Mouse (Mus musculus) B cell, adult 2 months (primary cell): ENCODE measurements around the gene Dbndd2.
A peak's percentile ranks its signal among the peaks of the same experiment; 100 is the strongest.

Experiments used
- DNase-seq, 2 experiments: peaks; one replicate each; pipeline ENCODE4 v3.0.0; 2022

Gene Dbndd2

GRCm38 (mm10) chr2:164504919-164505318, 19.0 kb downstream of the Dbndd2 start:
- DNase-seq: no peak

GRCm38 (mm10) chr2:164505619-164506347, 19.9 kb downstream of the Dbndd2 start:
- DNase-seq: no peak

GRCm38 (mm10) chr2:164507811-164508210, 21.9 kb downstream of the Dbndd2 start:
- DNase-seq: no peak

GRCm38 (mm10) chr2:164510621-164511190, 24.8 kb downstream of the Dbndd2 start:
- no peak for DNase-seq

- no peak for DNase-seq
These were observed 26.4 kb downstream of the Dbndd2 start for GRCm38 (mm10) chr2:164512121-164512909.

- DNase-seq: no peak
These were observed 27.5 kb downstream of the Dbndd2 start for GRCm38 (mm10) chr2:164513389-164513788.

GRCm38 (mm10) chr2:164514916-164515315, 29.0 kb downstream of the Dbndd2 start:
- no peak for DNase-seq

- DNase-seq: no peak
These were observed 30.0 kb downstream of the Dbndd2 start for GRCm38 (mm10) chr2:164515897-164516296.

GRCm38 (mm10) chr2:164516592-164516991, 30.7 kb downstream of the Dbndd2 start:
- no peak for DNase-seq

- DNase-seq: peak; percentile 87 to 89
These were observed 31.7 kb downstream of the Dbndd2 start for GRCm38 (mm10) chr2:164517485-164518221.

- no peak for DNase-seq
These were observed 32.6 kb downstream of the Dbndd2 start for GRCm38 (mm10) chr2:164518266-164519170.

GRCm38 (mm10) chr2:164519171-164519526, 33.2 kb downstream of the Dbndd2 start:
- no peak for DNase-seq

GRCm38 (mm10) chr2:164520782-164521181, 34.9 kb downstream of the Dbndd2 start:
- DNase-seq: peak; percentile 60 to 64

GRCm38 (mm10) chr2:164521841-164522240, 35.9 kb downstream of the Dbndd2 start:
- peak; percentile 80 to 86 for DNase-seq

GRCm38 (mm10) chr2:164522280-164522679, 36.4 kb downstream of the Dbndd2 start:
- DNase-seq: no peak

- peak in 1 of 2 experiments; percentile 12 for DNase-seq
These were observed 37.4 kb downstream of the Dbndd2 start for GRCm38 (mm10) chr2:164523301-164523773.

GRCm38 (mm10) chr2:164528557-164528956, 42.7 kb downstream of the Dbndd2 start:
- no peak for DNase-seq

GRCm38 (mm10) chr2:164531169-164531568, 45.3 kb downstream of the Dbndd2 start:
- peak; percentile 87 to 89 for DNase-seq

GRCm38 (mm10) chr2:164534315-164534714, 48.4 kb downstream of the Dbndd2 start:
- no peak for DNase-seq

GRCm38 (mm10) chr2:164537003-164537402, 51.1 kb downstream of the Dbndd2 start:
- no peak for DNase-seq

- DNase-seq: no peak
These were observed 54.9 kb downstream of the Dbndd2 start for GRCm38 (mm10) chr2:164540652-164541427.
